Mouse (Mus musculus): ENCODE results near the gene Leng9. TPM values are rescaled to one million over a fixed set of nuclear protein-coding genes. Genes with fewer than 3 reads are reported as not detected.
"Not testable (repeated sequence)": the region's sequence is repeated elsewhere in the genome, so short reads cannot be mapped to it uniquely, and the experiment has no call there.

Leng9 gene
- total RNA-seq (2015; ENCODE audit: low replicate concordance) (2.9 TPM in 1 of 2 replicates, not detected in the other), total RNA-seq (2017; ENCODE audit: low replicate concordance) (0.64 and 1.4 TPM in 2 replicates)

- ATAC-seq (replicated peaks; ENCODE audit: low FRiP score, poor library complexity, severe bottlenecking): peak; percentile 51
Measured at GRCm38 (mm10) chr7:4150059-4150541, at the start of gene Leng9. Gene Leng9 (minus strand): TSS chr7:4150374.

DNA sequence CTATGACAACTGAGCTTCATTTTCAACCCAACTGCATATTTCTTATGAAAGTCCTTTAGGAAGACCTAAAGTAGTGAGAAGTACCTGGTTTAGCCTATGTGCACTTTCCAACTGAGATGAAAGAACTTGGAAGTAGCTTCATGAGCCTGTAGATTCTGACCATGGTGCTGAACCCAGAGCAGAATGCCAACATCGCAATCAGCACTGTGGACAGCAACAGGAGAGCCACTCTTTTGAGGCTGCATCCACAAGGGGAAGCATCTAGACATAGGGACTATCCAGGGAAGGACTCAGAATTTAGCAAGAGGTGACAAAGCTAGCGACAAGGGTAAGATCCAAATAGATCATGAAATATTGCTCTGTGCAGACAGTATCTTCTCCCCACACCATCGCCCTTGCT lies 28.3 kb upstream of the Leng9 start:
- no peak for ATAC-seq (replicated peaks; ENCODE audit: low FRiP score, poor library complexity, severe bottlenecking)

GRCm38 (mm10) chr7:4170193-4170938 lies 20.2 kb upstream of the Leng9 start:
- ATAC-seq (replicated peaks; ENCODE audit: low FRiP score, poor library complexity, severe bottlenecking): no peak

DNA sequence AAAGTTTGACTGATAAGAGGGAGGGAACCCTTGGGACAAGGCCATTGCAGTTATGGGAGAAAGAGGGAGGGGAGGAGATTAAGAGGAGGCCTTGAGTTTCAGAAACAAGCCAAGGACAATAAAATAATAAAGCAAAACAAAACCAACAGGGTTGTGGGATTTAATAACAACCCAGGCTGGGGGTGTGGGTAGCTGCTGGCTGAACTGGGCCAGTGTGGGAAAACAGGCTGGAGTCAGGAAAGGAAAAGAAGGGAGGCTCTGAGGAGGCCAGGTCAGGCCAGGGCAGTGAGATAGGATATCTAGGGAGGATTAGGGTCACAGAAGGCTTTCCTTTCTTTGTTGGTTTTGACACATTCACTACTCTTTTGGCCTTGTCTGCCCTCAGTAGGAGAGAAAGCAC lies 16.9 kb upstream of the Leng9 start:
- ATAC-seq (replicated peaks; ENCODE audit: low FRiP score, poor library complexity, severe bottlenecking): no peak

- no peak for ATAC-seq (replicated peaks; ENCODE audit: low FRiP score, poor library complexity, severe bottlenecking)
Measured at GRCm38 (mm10) chr7:4165286-4165685, 15.1 kb upstream of the Leng9 start.

GRCm38 (mm10) chr7:4164090-4164910 lies 14.1 kb upstream of the Leng9 start, which contains the start of gene Cdc42ep5:
Gene Cdc42ep5 (minus strand): TSS chr7:4164860.
- ATAC-seq (replicated peaks; ENCODE audit: low FRiP score, poor library complexity, severe bottlenecking): 0 out of 2 replicates have a peak, but pooled peaks have one; percentile 25

DNA sequence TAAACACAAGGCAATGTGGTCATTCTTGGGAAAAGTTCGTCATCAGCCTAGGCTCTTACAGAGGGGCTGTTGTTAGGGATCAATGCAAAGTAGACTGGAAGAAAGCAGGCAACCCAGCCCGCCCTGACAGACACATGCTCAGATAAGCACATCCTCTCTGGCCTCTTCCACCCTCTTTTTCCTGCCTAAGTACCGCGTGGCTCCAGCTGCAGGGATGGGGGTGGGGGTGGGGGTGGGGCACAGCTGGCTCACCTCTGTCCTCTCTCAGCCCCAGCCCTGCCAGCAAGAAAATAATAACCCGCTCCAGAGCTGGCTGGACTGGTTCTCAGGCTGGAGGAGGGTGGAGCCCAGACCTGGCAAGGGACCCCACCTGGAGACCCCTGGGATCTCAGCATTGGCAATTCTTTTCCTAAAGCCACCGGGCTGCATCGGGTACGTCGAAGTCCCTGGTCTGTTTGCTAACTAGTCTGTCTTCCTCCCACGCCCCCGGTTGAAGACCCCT lies 13.4 kb upstream of the Leng9 start:
- no peak for ATAC-seq (replicated peaks; ENCODE audit: low FRiP score, poor library complexity, severe bottlenecking)

- ATAC-seq (replicated peaks; ENCODE audit: low FRiP score, poor library complexity, severe bottlenecking): not testable (repeated sequence)
Measured at GRCm38 (mm10) chr7:4161596-4161995, 11.4 kb upstream of the Leng9 start.

GRCm38 (mm10) chr7:4154976-4155375 lies 4.8 kb upstream of the Leng9 start:
- ATAC-seq (replicated peaks; ENCODE audit: low FRiP score, poor library complexity, severe bottlenecking): no peak

DNA sequence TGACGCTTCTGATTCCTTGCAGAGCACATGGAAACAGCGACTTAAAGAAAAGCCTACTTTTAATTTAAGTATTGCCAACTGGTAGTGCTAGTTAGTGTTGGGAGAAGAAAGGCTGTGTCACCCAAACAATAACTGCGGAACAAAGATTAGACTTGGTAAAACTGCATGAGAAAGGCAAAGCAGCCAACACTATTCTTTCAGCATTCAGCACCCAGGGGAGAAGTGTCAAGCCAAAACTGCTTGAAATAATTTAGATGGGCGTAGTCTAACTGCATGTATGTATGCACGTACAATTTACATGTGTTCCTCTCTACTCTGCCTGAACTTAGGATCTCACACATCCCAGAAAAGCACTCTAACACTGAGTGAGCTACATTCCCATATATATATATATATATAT lies 4.2 kb upstream of the Leng9 start:
- no peak for ATAC-seq (replicated peaks; ENCODE audit: low FRiP score, poor library complexity, severe bottlenecking)

DNA sequence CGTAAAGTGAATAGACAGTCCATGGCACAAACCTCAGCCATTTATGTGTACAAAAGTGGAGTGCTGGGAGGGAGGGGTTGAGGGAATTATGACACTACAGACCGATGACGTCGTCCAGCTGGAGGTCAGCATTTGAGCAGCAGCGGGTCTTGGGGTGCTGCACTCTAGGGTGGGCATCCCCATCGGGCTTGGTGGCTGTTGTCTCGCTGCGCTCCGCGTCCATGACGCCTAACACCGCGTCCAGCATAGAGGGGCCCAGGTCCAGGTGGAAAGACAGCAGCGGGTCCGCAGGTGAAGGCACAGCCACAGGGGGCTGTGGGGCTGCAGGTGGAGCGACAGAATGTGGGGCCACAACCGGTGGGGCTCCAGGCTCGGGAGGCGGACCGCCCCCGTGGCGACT lies 1.1 kb upstream of the Leng9 start:
- no peak for ATAC-seq (replicated peaks; ENCODE audit: low FRiP score, poor library complexity, severe bottlenecking)

GRCm38 (mm10) chr7:4150811-4151221 lies 642 bp upstream of the Leng9 start:
- ATAC-seq (replicated peaks; ENCODE audit: low FRiP score, poor library complexity, severe bottlenecking): 0 out of 2 replicates have a peak, but pooled peaks have one; percentile 31

DNA sequence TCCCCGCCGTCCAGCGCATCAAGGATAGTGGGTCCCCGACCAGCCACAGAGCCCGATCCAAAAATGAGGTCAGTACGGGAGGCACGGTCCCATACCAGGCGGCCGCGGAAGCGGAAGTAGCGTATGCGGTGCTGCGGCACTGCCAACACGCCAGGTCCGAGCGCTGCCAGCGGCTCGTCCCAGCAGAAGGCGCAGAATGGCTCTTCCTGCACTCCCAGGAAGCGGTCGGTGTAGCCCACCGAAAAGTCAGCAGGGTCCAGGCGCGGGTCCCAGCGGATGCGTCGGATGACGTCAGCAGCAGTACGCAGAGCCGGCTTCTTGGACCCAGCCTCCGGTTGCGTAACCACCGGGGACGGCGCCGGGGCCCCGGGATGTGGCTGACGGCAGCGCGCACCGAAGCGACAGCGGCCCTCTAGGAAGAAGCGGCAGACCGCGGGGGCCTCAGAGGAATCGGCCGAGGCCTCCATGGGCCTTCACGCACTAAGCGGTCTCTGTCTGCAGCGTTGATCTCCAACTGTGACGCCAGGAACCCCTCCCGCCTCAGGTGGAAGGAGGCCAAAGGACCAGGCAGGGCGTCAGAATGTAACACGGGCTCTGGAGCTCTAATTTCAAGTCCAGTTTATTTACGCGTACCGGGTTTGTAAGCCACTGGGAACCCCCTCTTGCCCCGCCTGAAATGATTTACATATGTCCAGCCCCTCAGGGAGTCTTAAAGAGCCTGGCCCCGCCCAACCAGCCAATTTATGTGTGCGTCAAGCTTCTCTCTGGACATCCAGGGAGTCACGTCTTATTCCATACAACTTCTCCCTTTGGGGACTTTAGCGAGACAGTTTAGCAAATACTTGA lies 742 bp downstream of the Leng9 start:
- peak; percentile 74 for ATAC-seq (replicated peaks; ENCODE audit: low FRiP score, poor library complexity, severe bottlenecking)

GRCm38 (mm10) chr7:4148341-4149208 lies 1.6 kb downstream of the Leng9 start:
- ATAC-seq (replicated peaks; ENCODE audit: low FRiP score, poor library complexity, severe bottlenecking): no peak

DNA sequence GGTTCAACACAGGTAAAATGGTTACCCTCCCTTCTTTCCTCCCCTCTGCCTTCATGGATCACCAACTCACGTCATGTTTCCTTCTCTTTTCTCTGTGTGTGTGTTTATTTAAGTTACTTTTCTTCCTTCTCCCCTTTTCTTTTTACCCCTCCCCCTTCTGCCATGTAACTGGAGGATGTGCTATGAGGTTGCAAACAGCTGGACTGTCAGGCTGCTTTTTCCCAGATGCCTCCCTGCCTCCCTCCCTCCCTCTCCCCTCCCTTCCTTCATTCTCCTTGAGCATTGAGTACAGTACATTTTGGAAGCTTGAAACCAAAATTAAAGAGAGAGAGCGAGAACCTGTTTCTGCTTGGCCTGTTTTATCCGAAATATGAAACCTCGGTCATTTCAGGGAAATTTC lies 2.3 kb downstream of the Leng9 start:
- no peak for ATAC-seq (replicated peaks; ENCODE audit: low FRiP score, poor library complexity, severe bottlenecking)

DNA sequence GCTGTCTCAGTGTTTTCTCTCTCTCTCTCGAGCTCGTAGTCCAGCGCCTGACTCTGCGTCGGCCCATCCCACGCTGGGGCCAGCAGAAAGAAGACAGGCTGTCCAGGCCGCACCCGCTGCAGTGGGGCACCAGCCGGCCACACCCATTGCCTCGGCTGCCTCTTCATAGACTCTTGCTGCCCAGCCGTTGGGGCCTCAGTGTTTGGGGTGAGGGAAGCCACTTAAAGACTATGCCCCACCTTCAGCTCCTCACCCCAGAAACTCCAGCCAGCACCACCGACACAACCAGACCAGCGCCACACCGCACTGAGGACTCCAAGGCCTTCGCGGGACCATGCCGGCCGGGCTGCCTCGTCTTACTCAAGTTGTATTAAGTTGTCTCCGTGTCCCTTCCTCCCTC lies 2.8 kb downstream of the Leng9 start:
- ATAC-seq (replicated peaks; ENCODE audit: low FRiP score, poor library complexity, severe bottlenecking): no peak

GRCm38 (mm10) chr7:4146241-4147180 lies 3.7 kb downstream of the Leng9 start:
- no peak for ATAC-seq (replicated peaks; ENCODE audit: low FRiP score, poor library complexity, severe bottlenecking)

All from erythroid progenitor cell, adult 5-6 weeks (primary cell).